Mouse (Mus musculus): ENCODE results near the gene Gm10160.

DNA sequence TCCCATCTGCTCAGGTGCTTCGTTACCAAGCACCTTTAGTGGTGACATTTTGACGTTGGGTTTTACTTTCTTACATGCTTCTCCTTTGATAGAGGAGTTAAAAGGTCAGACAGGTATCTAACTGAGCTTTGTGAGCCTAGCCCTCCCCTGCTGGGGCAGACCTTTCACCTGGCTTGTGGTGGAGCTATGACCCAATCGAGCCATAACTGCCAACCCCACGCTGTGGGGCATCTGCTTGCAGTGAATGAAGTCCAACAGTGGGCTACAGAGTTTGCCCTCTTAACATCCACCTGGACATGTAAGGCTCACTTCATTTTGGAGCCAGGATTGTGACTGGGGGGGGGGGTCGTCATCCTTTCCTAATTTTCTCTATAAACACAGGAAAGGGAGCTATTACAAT lies 24.7 kb upstream of the Gm10160 start:
- no peak for TF ChIP-seq CTCF (IDR thresholded peaks at IDR 0.05; ENCODE audit: borderline replicate concordance, insufficient read depth, low read length)
- no peak for TF ChIP-seq POLR2A (IDR thresholded peaks at IDR 0.05; ENCODE audit: low read depth, low read length)
